Mouse (Mus musculus): ENCODE measurements at regions not wholly inside any gene's neighbourhood (a gene's known extent, or its start where the extent isn't known, plus 50 kb on each side); places are given as distances from the start of the nearest gene placed in this dataset.

GRCm38 (mm10) chr3:131056893-131057660 lies 53.2 kb upstream of the Lef1 start:
- H3K4me3 ChIP-seq (ENCODE audit: low read length): no peak overlapping the region
- ATAC-seq: no peak
- H3K4me2 ChIP-seq (ENCODE audit: low read length): no peak overlapping the region
- H3K9me3 ChIP-seq (ENCODE audit: control insufficient read depth, low read length): no peaks in the 10 kb centered on the region
- H3K36me3 ChIP-seq (ENCODE audit: control insufficient read depth, insufficient read depth, low read length): no peaks in the 10 kb centered on the region
- no peaks in the 10 kb centered on the region for H3K27me3 ChIP-seq (replicated peaks; ENCODE audit: control insufficient read depth, insufficient read depth, low read length)
- H3K4me1 ChIP-seq (ENCODE audit: control insufficient read depth, insufficient read depth, low read depth, low read length): peaks cover 7% of the 10 kb centered on the region
- H3K27ac ChIP-seq (ENCODE audit: low read depth, low read length): no peak overlapping the region
- 66% methylated on average over 5 of the region's 5 CpGs for WGBS
- H3K9ac ChIP-seq (ENCODE audit: low read depth, low read length): no peak overlapping the region

DNA sequence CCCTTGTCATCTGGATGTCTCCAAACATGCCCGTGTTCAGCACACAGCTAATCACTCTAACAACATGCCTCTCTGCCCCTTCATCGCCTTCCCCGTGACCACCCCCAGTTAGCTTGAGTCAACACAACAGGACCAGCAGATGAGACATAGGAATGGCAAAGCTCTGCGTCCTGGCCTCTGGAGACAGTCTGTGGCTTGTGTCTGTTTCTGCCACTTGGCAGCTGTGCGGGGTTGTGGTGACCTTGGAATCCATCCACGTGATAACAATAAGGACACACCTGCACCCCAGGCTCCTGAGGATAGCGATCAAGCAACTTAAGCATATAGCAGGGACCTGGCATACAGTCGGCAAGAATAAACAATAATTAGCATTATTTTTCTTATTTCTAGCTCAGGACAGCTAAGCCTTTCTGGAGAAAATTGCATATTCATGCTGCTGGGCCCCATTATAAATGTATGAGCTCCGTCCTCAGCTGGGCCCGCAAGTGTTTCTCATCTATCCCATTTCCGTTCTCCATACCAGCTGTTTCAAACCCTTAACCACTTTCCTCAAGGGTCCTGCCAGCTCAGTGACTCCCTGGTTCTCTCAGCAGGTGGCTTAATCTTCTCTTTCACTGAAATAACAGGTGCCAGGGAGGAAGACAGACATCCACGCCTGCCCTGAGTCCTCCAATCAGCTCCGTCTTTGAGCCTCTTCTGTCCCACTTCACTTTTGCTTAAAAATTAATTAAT lies 55.9 kb upstream of the Lef1 start:
- ATAC-seq: peak; percentile 65; the same call in 1 of the 2 replicates
- H3K27me3 ChIP-seq (replicated peaks; ENCODE audit: control insufficient read depth, insufficient read depth, low read length): no peaks in the 10 kb centered on the region
- no peaks in the 10 kb centered on the region; the same call in 1 of the 2 replicates for H3K9me3 ChIP-seq (ENCODE audit: control insufficient read depth, low read length)
- no peak overlapping the region for H3K4me3 ChIP-seq (ENCODE audit: low read length)
- H3K4me2 ChIP-seq (ENCODE audit: low read length): no peak overlapping the region
- no peak overlapping the region; the same call in 1 of the 2 replicates for H3K27ac ChIP-seq (ENCODE audit: low read depth, low read length)
- no peaks in the 10 kb centered on the region for H3K36me3 ChIP-seq (ENCODE audit: control insufficient read depth, insufficient read depth, low read length)
- H3K9ac ChIP-seq (ENCODE audit: low read depth, low read length): no peak overlapping the region
- H3K4me1 ChIP-seq (ENCODE audit: control insufficient read depth, insufficient read depth, low read depth, low read length): peaks cover 7% of the 10 kb centered on the region
- 46% methylated on average over 13 of the region's 13 CpGs for WGBS

DNA sequence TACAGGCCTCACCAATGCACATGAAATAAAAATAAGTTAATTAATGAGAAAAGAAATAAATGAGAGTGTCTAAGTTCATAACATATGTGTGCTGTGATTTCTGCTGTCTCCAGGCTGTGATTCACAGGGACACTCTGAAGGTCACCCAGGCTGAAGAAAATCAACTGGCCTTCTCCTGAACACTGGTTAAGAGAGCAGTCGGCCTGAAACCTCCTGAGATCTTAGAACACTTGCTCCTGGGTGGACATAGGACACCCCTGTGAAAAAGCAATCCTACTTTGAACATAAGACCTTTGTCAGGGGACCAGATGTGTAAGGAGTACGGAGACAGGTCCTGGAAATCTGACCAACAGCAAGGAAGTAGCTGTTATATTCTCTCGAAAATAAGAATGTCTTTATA lies 62.6 kb upstream of the Lef1 start:
- 77% methylated on average over 3 of the region's 3 CpGs for WGBS
- no peak overlapping the region for H3K9ac ChIP-seq (ENCODE audit: low read depth, low read length)

GRCm38 (mm10) chr3:131046412-131046811 lies 63.9 kb upstream of the Lef1 start:
- Histone ChIP-seq H3K9ac (ENCODE audit: low read depth, low read length) (no peak overlapping the region), H3K27me3 (replicated peaks; ENCODE audit: control insufficient read depth, insufficient read depth, low read length) (no peaks in the 10 kb centered on the region), H3K4me3 (ENCODE audit: low read length) (no peak overlapping the region), H3K36me3 (ENCODE audit: control insufficient read depth, insufficient read depth, low read length) (no peaks in the 10 kb centered on the region), H3K4me2 (ENCODE audit: low read length) (no peak overlapping the region), H3K27ac (ENCODE audit: low read depth, low read length) (no peak overlapping the region), H3K9me3 (ENCODE audit: control insufficient read depth, low read length) (no peaks in the 10 kb centered on the region; the same call in 1 of the 2 replicates), H3K4me1 (ENCODE audit: control insufficient read depth, insufficient read depth, low read depth, low read length) (no peaks in the 10 kb centered on the region)
- 72% methylated on average over 5 of the region's 5 CpGs for WGBS
- peak; percentile 68 for ATAC-seq

More for the DNA sequence above, 62.6 kb upstream of the Lef1 start:
- Histone ChIP-seq H3K4me3 (ENCODE audit: low read length) (no peak overlapping the region), H3K27me3 (replicated peaks; ENCODE audit: control insufficient read depth, insufficient read depth, low read length) (no peaks in the 10 kb centered on the region), H3K9me3 (ENCODE audit: control insufficient read depth, low read length) (no peaks in the 10 kb centered on the region; the same call in 1 of the 2 replicates), H3K4me1 (ENCODE audit: control insufficient read depth, insufficient read depth, low read depth, low read length) (no peaks in the 10 kb centered on the region), H3K36me3 (ENCODE audit: control insufficient read depth, insufficient read depth, low read length) (no peaks in the 10 kb centered on the region), H3K4me2 (ENCODE audit: low read length) (no peak overlapping the region), H3K27ac (ENCODE audit: low read depth, low read length) (no peak overlapping the region)
- ATAC-seq: no peak

- WGBS: 76% methylated on average over 4 of the region's 4 CpGs
- no peaks in the 10 kb centered on the region for H3K36me3 ChIP-seq (ENCODE audit: control insufficient read depth, insufficient read depth, low read length)
Observed at GRCm38 (mm10) chr3:131040214-131040825, 70.0 kb upstream of the Lef1 start.

GRCm38 (mm10) chr3:131037095-131037494 lies 73.2 kb upstream of the Lef1 start:
- no peak overlapping the region for H3K27ac ChIP-seq (ENCODE audit: low read depth, low read length)
- no peak overlapping the region for H3K4me2 ChIP-seq (ENCODE audit: low read length)
- H3K9ac ChIP-seq (ENCODE audit: low read depth, low read length): no peak overlapping the region
- 93% methylated on average over 5 of the region's 5 CpGs for WGBS
- no peaks in the 10 kb centered on the region for H3K4me1 ChIP-seq (ENCODE audit: control insufficient read depth, insufficient read depth, low read depth, low read length)
- H3K4me3 ChIP-seq (ENCODE audit: low read length): no peak overlapping the region
- no peak for ATAC-seq
- no peaks in the 10 kb centered on the region for H3K27me3 ChIP-seq (replicated peaks; ENCODE audit: control insufficient read depth, insufficient read depth, low read length)
- no peaks in the 10 kb centered on the region for H3K36me3 ChIP-seq (ENCODE audit: control insufficient read depth, insufficient read depth, low read length)
- no peaks in the 10 kb centered on the region for H3K9me3 ChIP-seq (ENCODE audit: control insufficient read depth, low read length)

More at GRCm38 (mm10) chr3:131040214-131040825, 70.0 kb upstream of the Lef1 start:
- Histone ChIP-seq H3K4me2 (ENCODE audit: low read length) (no peak overlapping the region), H3K27ac (ENCODE audit: low read depth, low read length) (no peak overlapping the region), H3K9me3 (ENCODE audit: control insufficient read depth, low read length) (no peaks in the 10 kb centered on the region), H3K4me1 (ENCODE audit: control insufficient read depth, insufficient read depth, low read depth, low read length) (no peaks in the 10 kb centered on the region), H3K27me3 (replicated peaks; ENCODE audit: control insufficient read depth, insufficient read depth, low read length) (no peaks in the 10 kb centered on the region), H3K4me3 (ENCODE audit: low read length) (no peak overlapping the region), H3K9ac (ENCODE audit: low read depth, low read length) (no peak overlapping the region)
- no peak for ATAC-seq

DNA sequence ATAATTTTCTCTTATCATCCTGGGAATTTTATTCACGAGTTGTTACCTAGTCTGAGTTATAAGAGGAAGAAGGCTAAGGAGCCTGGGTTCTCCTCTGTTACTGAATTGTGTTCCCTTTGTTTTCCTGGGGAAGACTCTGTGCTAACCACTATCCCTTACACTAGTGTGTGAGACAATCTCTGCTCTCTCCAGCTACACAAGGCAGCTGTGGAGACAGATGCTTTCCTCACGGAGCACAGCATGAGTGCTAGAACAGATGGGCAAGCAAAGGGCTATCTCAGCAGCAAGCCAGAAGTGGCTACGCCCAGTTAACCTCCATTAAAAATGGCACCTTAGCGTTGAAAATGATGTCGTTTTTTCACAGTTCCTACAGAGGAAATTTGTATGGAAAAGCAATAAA lies 75.5 kb upstream of the Lef1 start:
- peak; percentile 61; the same call in 1 of the 2 replicates for ATAC-seq
- H3K27ac ChIP-seq (ENCODE audit: low read depth, low read length): no peak overlapping the region
- 50% methylated on average over 5 of the region's 5 CpGs for WGBS

DNA sequence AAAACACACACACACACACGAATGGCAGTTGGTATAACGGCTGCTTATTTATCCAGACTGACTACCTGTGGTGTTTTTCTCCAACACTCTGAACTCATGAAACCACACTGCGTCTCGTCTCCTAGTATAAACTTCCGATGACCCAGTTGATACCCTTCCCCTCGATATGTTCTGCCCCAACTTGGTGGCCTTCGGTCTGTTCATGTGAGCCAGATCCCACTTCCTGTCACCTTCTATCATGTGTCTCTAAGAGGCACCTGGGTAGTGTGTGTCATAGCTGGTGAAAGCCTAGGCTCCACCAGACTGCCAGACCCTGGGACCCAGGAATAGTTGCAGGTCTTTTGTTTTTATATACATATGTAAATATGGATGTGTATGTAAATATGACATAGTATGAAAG lies 83.9 kb upstream of the Lef1 start:
- Histone ChIP-seq H3K27ac (ENCODE audit: low read depth, low read length) (no peak overlapping the region), H3K36me3 (ENCODE audit: control insufficient read depth, insufficient read depth, low read length) (no peaks in the 10 kb centered on the region), H3K4me3 (ENCODE audit: low read length) (no peak overlapping the region), H3K4me2 (ENCODE audit: low read length) (no peak overlapping the region), H3K9me3 (ENCODE audit: control insufficient read depth, low read length) (no peaks in the 10 kb centered on the region), H3K4me1 (ENCODE audit: control insufficient read depth, insufficient read depth, low read depth, low read length) (no peaks in the 10 kb centered on the region), H3K9ac (ENCODE audit: low read depth, low read length) (no peak overlapping the region), H3K27me3 (replicated peaks; ENCODE audit: control insufficient read depth, insufficient read depth, low read length) (no peaks in the 10 kb centered on the region)
- no peak for ATAC-seq
- WGBS: 95% methylated on average over 7 of the region's 7 CpGs

More for the DNA sequence above, 75.5 kb upstream of the Lef1 start:
- no peak overlapping the region for H3K4me2 ChIP-seq (ENCODE audit: low read length)
- H3K4me3 ChIP-seq (ENCODE audit: low read length): no peak overlapping the region
- H3K27me3 ChIP-seq (replicated peaks; ENCODE audit: control insufficient read depth, insufficient read depth, low read length): no peaks in the 10 kb centered on the region
- H3K4me1 ChIP-seq (ENCODE audit: control insufficient read depth, insufficient read depth, low read depth, low read length): no peaks in the 10 kb centered on the region
- H3K9me3 ChIP-seq (ENCODE audit: control insufficient read depth, low read length): no peaks in the 10 kb centered on the region
- H3K9ac ChIP-seq (ENCODE audit: low read depth, low read length): no peak overlapping the region
- no peaks in the 10 kb centered on the region for H3K36me3 ChIP-seq (ENCODE audit: control insufficient read depth, insufficient read depth, low read length)
